Mouse (Mus musculus) heart, embryonic 14.5 days (tissue): ENCODE results near the gene Nfic. TPM values are rescaled to one million over a fixed set of nuclear protein-coding genes. Genes with fewer than 3 reads are reported as not detected.

Source experiments
- ATAC-seq: fragments of 200-750 bp; cut with Nextera tagmentation; 2 replicates; pipeline ENCODE4 v1.8.0; 2017; ENCODE audit warnings: low read depth, moderate TSS enrichment; ENCODE audit not compliant: insufficient number of reproducible peaks, insufficient read depth, low FRiP score
- H3K27ac ChIP-seq, 2 experiments: fragments of 200-500 bp in 1 of 2; fragments of 300-500 bp in 1 of 2; sonication (generic) in 1 of 2; replicated peaks in 1 of 2; 2 replicates each; pipeline ENCODE4 v1.5.1; 2012 to 2014; ENCODE audit warnings: low read depth in 2 of 2, low read length in 2 of 2, control low read depth in 1 of 2, mild to moderate bottlenecking in 1 of 2, mixed read lengths in 1 of 2; ENCODE audit not compliant: control insufficient read depth in 1 of 2, insufficient read depth in 1 of 2
- H3K27me3 ChIP-seq: fragments of 300-500 bp; sonication (generic); 2 replicates; pipeline ENCODE4 v1.6.1; 2014; ENCODE audit warnings: mild to moderate bottlenecking, low read length, control low read depth; ENCODE audit not compliant: control insufficient read depth, insufficient read depth
- H3K36me3 ChIP-seq: fragments of 300-500 bp; sonication (generic); 2 replicates; pipeline ENCODE4 v1.6.1; 2014; ENCODE audit warnings: mild to moderate bottlenecking, control low read depth, low read length, mixed read lengths; ENCODE audit not compliant: control insufficient read depth, insufficient read depth
- H3K4me1 ChIP-seq, 2 experiments: fragments of 200-500 bp in 1 of 2; fragments of 300-500 bp in 1 of 2; sonication (generic) in 1 of 2; 2 replicates each; pipeline ENCODE4 v1.6.1; 2012 to 2014; ENCODE audit warnings: low read length in 2 of 2, control low read depth in 1 of 2, mixed read lengths in 1 of 2; ENCODE audit not compliant: control insufficient read depth in 2 of 2, insufficient read depth in 2 of 2
- H3K4me2 ChIP-seq: fragments of 300-500 bp; sonication (generic); 2 replicates; pipeline ENCODE4 v1.6.1; 2014; ENCODE audit warnings: mild to moderate bottlenecking, low read length
- H3K4me3 ChIP-seq, 2 experiments: fragments of 200-500 bp in 1 of 2; fragments of 300-500 bp in 1 of 2; sonication (generic) in 1 of 2; 2 replicates each; pipeline ENCODE4 v1.5.1; 2012 to 2014; ENCODE audit warnings: low read length in 2 of 2, mild to moderate bottlenecking in 2 of 2, control low read depth in 1 of 2, low read depth in 1 of 2, moderate library complexity in 1 of 2; ENCODE audit not compliant: control insufficient read depth in 1 of 2, insufficient read depth in 1 of 2
- H3K9ac ChIP-seq: fragments of 300-500 bp; sonication (generic); 2 replicates; pipeline ENCODE4 v1.6.1; 2014; ENCODE audit warnings: mild to moderate bottlenecking, low read length
- H3K9me3 ChIP-seq: fragments of 300-500 bp; sonication (generic); 2 replicates; pipeline ENCODE4 v1.6.1; 2016; ENCODE audit warnings: low read length, control low read depth; ENCODE audit not compliant: control insufficient read depth
- WGBS: fragments of 180-500 bp; shearing (Covaris S2); extraction: QIAGEN DNeasy Blood & Tissue Kit; methylation state at CpG from one replicate; pipeline ENCODE4 v1.1.7; 2014; 5-methylcytosine and 5-hydroxymethylcytosine counted together
- polyA plus RNA-seq: library from polyadenylated mRNA; unstranded; fragments of >200 nt; fragmentation: Nextera tagmentation; extraction: Ambion mirVana; gene quantifications from 2 replicates; pipeline ENCODE4 v1.2.1, GENCODE M21; 2014

Gene Nfic
- polyA plus RNA-seq, 1 experiment from 2014 or later = 47.0 TPM

DNA sequence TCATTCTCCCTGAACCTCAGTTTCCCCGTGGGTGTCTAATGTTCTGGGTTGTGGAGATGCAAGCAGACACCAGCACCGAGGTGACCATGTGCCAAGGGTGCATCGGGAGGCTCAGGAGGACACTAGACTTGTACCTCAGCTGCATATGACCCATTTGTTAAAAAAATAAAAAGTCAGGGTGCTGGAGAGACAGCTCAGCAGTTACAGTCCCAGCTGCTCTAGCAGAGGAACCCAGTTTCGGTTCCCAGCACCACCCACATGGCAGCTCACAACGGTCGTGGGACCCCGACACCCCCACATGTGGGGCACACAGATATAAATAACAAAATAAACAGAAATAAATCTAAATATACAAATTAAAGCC lies 26.9 kb downstream of the Nfic start:
- Histone ChIP-seq H3K9me3 (no peaks in the 10 kb centered on the region), H3K4me3 (no peak overlapping the region), H3K4me2 (no peak overlapping the region), H3K27ac (no peak overlapping the region), H3K4me1 (peaks cover 33 to 58% of the 10 kb centered on the region in 2 experiments), H3K36me3 (no peaks in the 10 kb centered on the region), H3K27me3 (no peaks in the 10 kb centered on the region), H3K9ac (no peak overlapping the region)
- ATAC-seq = no peak
- WGBS = 87% methylated on average over 7 of the region's 7 CpGs

- no peak for ATAC-seq
- no peaks in the 10 kb centered on the region for H3K27me3 ChIP-seq
Measured at GRCm38 (mm10) chr10:81427804-81428506, 27.5 kb downstream of the Nfic start.

GRCm38 (mm10) chr10:81427327-81427726 lies 28.1 kb downstream of the Nfic start:
- ATAC-seq = no peak
- WGBS = 32% methylated on average over 3 of the region's 3 CpGs
- H3K4me3 ChIP-seq = peak overlapping the region; percentile 59 to 73
- H3K9me3 ChIP-seq = no peaks in the 10 kb centered on the region
- H3K4me2 ChIP-seq = peak overlapping the region; percentile 93
- no peaks in the 10 kb centered on the region for H3K36me3 ChIP-seq
- H3K27me3 ChIP-seq = no peaks in the 10 kb centered on the region
- H3K4me1 ChIP-seq = peaks cover 25 to 49% of the 10 kb centered on the region in 2 experiments
- H3K27ac ChIP-seq = no peak overlapping the region
- peak overlapping the region; percentile 84 for H3K9ac ChIP-seq

More at GRCm38 (mm10) chr10:81427804-81428506, 27.5 kb downstream of the Nfic start:
- H3K9ac ChIP-seq = no peak overlapping the region
- no peak overlapping the region for H3K4me3 ChIP-seq
- H3K9me3 ChIP-seq = no peaks in the 10 kb centered on the region
- no peaks in the 10 kb centered on the region for H3K36me3 ChIP-seq
- H3K27ac ChIP-seq = no peak overlapping the region
- H3K4me2 ChIP-seq = no peak overlapping the region
- 77% methylated on average over 8 of the region's 8 CpGs for WGBS
- peaks cover 28 to 53% of the 10 kb centered on the region in 2 experiments for H3K4me1 ChIP-seq

- Histone ChIP-seq H3K9me3 (no peaks in the 10 kb centered on the region), H3K27me3 (no peaks in the 10 kb centered on the region), H3K9ac (peak overlapping the region; percentile 84), H3K36me3 (no peaks in the 10 kb centered on the region), H3K4me3 (peak overlapping the region; percentile 59 to 73), H3K27ac (peak overlapping the region in 1 of 2 experiments; percentile 24; a peak in 1 of 4 replicates), H3K4me2 (peak overlapping the region; percentile 93), H3K4me1 (peaks cover 25 to 49% of the 10 kb centered on the region in 2 experiments)
- 0% methylated on average over 27 of the region's 38 CpGs for WGBS
- ATAC-seq = no peak
Measured at GRCm38 (mm10) chr10:81426897-81427296, 28.5 kb downstream of the Nfic start.

DNA sequence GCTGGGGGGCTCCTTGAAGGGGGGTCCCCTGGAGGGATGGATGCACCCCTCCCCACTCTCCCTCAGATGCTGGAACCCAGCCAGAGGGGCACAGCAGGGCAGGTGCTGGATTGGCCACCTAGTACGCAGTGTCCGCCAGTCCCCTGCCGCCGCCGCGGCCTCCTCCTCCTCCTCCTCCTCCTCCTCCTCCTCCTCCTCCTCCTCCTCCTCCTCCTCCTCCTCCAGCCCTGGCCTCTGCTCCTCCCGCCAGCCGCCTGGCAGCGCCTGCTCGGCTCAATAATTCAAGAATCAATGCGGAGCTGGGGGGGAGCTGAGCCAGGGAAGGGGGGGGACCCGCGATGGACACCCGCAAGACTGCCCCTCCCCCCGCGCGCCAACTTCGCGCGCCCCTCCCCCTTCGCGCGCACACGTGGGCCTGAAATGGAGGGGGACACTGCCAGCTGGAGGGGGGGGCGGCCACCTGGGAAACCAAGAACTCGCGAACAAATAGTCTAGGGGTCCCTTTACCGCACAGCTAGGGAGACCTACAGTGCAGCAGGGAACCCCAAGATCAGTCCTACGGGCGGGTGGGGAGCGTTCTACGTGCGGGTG lies 29.3 kb downstream of the Nfic start:
- no peaks in the 10 kb centered on the region for H3K9me3 ChIP-seq
- H3K4me1 ChIP-seq = peaks cover 27 to 42% of the 10 kb centered on the region in 2 experiments
- WGBS = 3% methylated on average over 11 of the region's 33 CpGs
- no peaks in the 10 kb centered on the region for H3K27me3 ChIP-seq
- H3K4me2 ChIP-seq = peak overlapping the region; percentile 93
- peak overlapping the region; percentile 84 for H3K9ac ChIP-seq
- H3K27ac ChIP-seq = peak overlapping the region in 1 of 2 experiments; percentile 71; a peak in 2 of 4 replicates
- H3K4me3 ChIP-seq = peak overlapping the region; percentile 59 to 73
- H3K36me3 ChIP-seq = no peaks in the 10 kb centered on the region
- no peak for ATAC-seq

GRCm38 (mm10) chr10:81425236-81425850 lies 30.1 kb downstream of the Nfic start:
- no peaks in the 10 kb centered on the region for H3K27me3 ChIP-seq
- H3K9me3 ChIP-seq = no peaks in the 10 kb centered on the region
- H3K4me2 ChIP-seq = peak overlapping the region; percentile 93
- ATAC-seq = no peak
- H3K36me3 ChIP-seq = peaks cover 3% of the 10 kb centered on the region
- peak overlapping the region; percentile 84 for H3K9ac ChIP-seq
- H3K4me1 ChIP-seq = peaks cover 27 to 39% of the 10 kb centered on the region in 2 experiments
- H3K27ac ChIP-seq = peak overlapping the region; percentile 22 to 71; a peak in 3 of 4 replicates
- H3K4me3 ChIP-seq = peak overlapping the region; percentile 59 to 73
- 37% methylated on average over 10 of the region's 10 CpGs for WGBS

DNA sequence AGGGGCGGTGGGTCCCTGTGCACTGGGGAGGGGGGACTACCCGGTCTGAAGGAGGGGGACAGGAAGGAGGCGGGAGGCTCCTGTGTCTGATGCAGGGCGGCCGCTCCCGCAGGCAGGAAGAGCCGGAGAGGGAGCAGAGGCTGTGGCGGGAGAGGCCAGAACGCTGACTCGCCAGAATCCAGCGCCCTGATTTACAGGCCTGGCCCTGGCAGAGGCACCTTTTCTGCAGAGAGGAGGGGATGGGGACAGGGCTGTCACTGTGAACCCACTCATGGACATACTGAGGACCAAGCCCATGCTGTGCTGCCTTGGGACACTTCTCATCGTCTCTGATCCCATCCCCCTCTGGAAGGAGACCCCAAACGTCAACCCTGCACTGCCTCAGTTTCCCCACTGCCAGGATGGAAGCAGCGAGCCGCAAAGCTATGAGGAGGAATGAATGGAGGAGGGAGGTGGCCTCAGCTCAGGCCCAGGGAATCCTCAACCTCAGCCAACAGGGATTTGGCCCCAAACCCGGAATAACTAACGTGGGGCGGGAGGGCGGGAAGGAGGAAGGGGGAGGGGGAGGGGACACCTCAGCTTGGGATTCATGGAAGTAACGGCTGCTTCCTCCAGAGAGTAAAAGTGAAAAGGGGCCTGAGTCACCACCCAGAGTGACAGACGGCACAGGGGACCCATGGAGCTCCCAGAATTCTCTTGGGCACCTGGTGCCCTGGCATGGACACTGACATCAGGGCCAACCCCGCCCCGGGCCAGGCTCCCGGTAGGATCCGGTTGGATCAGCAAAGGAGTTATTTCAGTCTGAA lies 31.0 kb downstream of the Nfic start:
- peaks cover 12% of the 10 kb centered on the region for H3K36me3 ChIP-seq
- peak; percentile 10; the same call in 1 of the 2 replicates for ATAC-seq
- WGBS = 12% methylated on average over 25 of the region's 25 CpGs

More for the DNA sequence above, 31.0 kb downstream of the Nfic start:
- no peaks in the 10 kb centered on the region for H3K27me3 ChIP-seq
- H3K27ac ChIP-seq = peak overlapping the region; percentile 65 to 71
- peak overlapping the region; percentile 84 for H3K9ac ChIP-seq
- peaks cover 24 to 34% of the 10 kb centered on the region in 2 experiments for H3K4me1 ChIP-seq
- H3K4me2 ChIP-seq = peak overlapping the region; percentile 93
- H3K9me3 ChIP-seq = no peaks in the 10 kb centered on the region
- H3K4me3 ChIP-seq = peak overlapping the region; percentile 17 to 59
